Mouse (Mus musculus): ENCODE measurements around the gene Nek11. TPM values are rescaled to one million over a fixed set of nuclear protein-coding genes. Genes with fewer than 3 reads are reported as not detected.

The Nek11 gene
- polyA plus RNA-seq, 1 experiment from 2014 or later, result not detected

Other genes with a start within 250 kb of the Nek11 start
- gene Aste1, start 132 bp downstream of the Nek11 start, polyA plus RNA-seq (2015; fragmentation: Nextera tagmentation; extraction: Ambion mirVana), result 3.7 and 5.1 TPM in 2 replicates
- 15.9 and 17.1 TPM in 2 replicates for gene Atp2c1, start 131.8 kb upstream of the Nek11 start, polyA plus RNA-seq (2015; fragmentation: Nextera tagmentation; extraction: Ambion mirVana)
- gene Pik3r4, start 247.5 kb upstream of the Nek11 start, polyA plus RNA-seq (2015; fragmentation: Nextera tagmentation; extraction: Ambion mirVana), result 5.4 and 5.6 TPM in 2 replicates